Mouse (Mus musculus): ENCODE measurements at regions not wholly inside any gene's neighbourhood (a gene's known extent, or its start where the extent isn't known, plus 50 kb on each side); places are given as distances from the start of the nearest gene placed in this dataset.
"Not testable (repeated sequence)": the region's sequence is repeated elsewhere in the genome, so short reads cannot be mapped to it uniquely, and the experiment has no call there.

- no peak for ATAC-seq (replicated peaks; ENCODE audit: low FRiP score, low read depth)
- H3K36me3 ChIP-seq (ENCODE audit: insufficient read depth, low read length) = no peaks in the 10 kb centered on the region
- no peaks in the 10 kb centered on the region for H3K9me3 ChIP-seq (replicated peaks; ENCODE audit: low read length)
- no peak overlapping the region for H3K4me3 ChIP-seq (replicated peaks; ENCODE audit: low read depth, low read length)
- H3K27me3 ChIP-seq (ENCODE audit: insufficient read depth, low read length) = no peaks in the 10 kb centered on the region
- H3K4me2 ChIP-seq (ENCODE audit: low read length) = no peak overlapping the region; the same call in 1 of the 2 replicates
- no peak for DNase-seq (ENCODE audit: low spot score)
- 69% methylated on average over 15 of the region's 15 CpGs for WGBS
- H3K9ac ChIP-seq (ENCODE audit: low read depth, low read length) = no peak overlapping the region
- H3K4me1 ChIP-seq (replicated peaks; ENCODE audit: insufficient read depth, low read length) = no peaks in the 10 kb centered on the region
- H3K27ac ChIP-seq = no peak overlapping the region
- no peak for TF ChIP-seq CTCF (IDR thresholded peaks at IDR 0.05; ENCODE audit: low read depth)
These were observed 212.5 kb downstream of the Fgf9 start for GRCm38 (mm10) chr14:58282708-58283290.

GRCm38 (mm10) chr14:58282264-58282663 lies 211.9 kb downstream of the Fgf9 start:
- ATAC-seq (replicated peaks; ENCODE audit: low FRiP score, low read depth) (no peak), DNase-seq (ENCODE audit: low spot score) (no peak)
- no peaks in the 10 kb centered on the region for H3K36me3 ChIP-seq (ENCODE audit: insufficient read depth, low read length)
- 87% methylated on average over 3 of the region's 3 CpGs for WGBS
- TF ChIP-seq CTCF (IDR thresholded peaks at IDR 0.05; ENCODE audit: low read depth) = no peak
- no peaks in the 10 kb centered on the region for H3K27me3 ChIP-seq (ENCODE audit: insufficient read depth, low read length)
- H3K4me1 ChIP-seq (replicated peaks; ENCODE audit: insufficient read depth, low read length) = no peaks in the 10 kb centered on the region
- H3K27ac ChIP-seq = no peak overlapping the region
- no peak overlapping the region for H3K9ac ChIP-seq (ENCODE audit: low read depth, low read length)
- H3K4me2 ChIP-seq (ENCODE audit: low read length) = no peak overlapping the region
- no peaks in the 10 kb centered on the region for H3K9me3 ChIP-seq (replicated peaks; ENCODE audit: low read length)
- H3K4me3 ChIP-seq (replicated peaks; ENCODE audit: low read depth, low read length) = no peak overlapping the region

GRCm38 (mm10) chr14:58274440-58274839 lies 204.1 kb downstream of the Fgf9 start:
- H3K27ac ChIP-seq; H3K27me3 ChIP-seq (ENCODE audit: insufficient read depth, low read length); H3K4me2 ChIP-seq (ENCODE audit: low read length); H3K4me3 ChIP-seq (replicated peaks; ENCODE audit: low read depth, low read length); ATAC-seq (replicated peaks; ENCODE audit: low FRiP score, low read depth); H3K9me3 ChIP-seq (replicated peaks; ENCODE audit: low read length); H3K4me1 ChIP-seq (replicated peaks; ENCODE audit: insufficient read depth, low read length); H3K9ac ChIP-seq (ENCODE audit: low read depth, low read length); H3K36me3 ChIP-seq (ENCODE audit: insufficient read depth, low read length): not testable (repeated sequence)
- peak; percentile 85 for DNase-seq (ENCODE audit: low spot score)
- WGBS = 28% methylated on average over 2 of the region's 2 CpGs

DNA sequence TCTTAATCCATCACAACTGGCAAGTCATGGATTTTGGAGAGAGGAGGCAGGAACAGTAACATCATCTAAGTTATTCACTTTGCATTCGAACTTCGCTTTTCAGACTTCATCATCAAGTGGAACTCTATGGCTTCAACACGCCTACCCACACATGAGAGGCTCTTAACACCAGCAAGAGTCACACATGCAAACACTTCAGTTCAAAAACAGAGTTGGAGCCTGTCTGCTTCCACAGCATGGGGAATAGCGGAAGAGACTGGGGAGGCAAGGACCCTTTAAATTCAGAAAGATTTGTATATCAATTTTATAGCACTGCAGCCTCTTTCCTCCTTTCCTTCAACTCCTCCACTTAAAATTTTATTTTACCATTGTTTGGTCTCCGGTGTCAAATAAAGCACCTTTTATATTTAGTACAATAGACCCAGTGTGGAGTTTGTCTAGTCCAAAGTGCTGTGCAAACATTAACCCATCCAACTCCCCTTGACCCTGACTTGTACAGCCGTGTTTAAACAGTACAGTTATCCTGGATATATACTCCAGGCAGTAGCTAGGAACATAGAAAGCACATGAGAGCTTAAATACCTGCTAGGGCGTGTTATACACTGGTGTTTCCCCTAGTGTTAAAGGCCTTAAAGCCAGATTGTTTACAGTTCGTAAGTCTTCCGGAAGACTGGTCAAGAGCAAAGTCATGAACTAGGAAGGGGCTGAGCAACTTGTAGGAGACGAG lies 203.5 kb downstream of the Fgf9 start:
- Histone ChIP-seq H3K36me3 (ENCODE audit: insufficient read depth, low read length) (no peaks in the 10 kb centered on the region), H3K4me3 (replicated peaks; ENCODE audit: low read depth, low read length) (no peak overlapping the region), H3K9me3 (replicated peaks; ENCODE audit: low read length) (no peaks in the 10 kb centered on the region), H3K27me3 (ENCODE audit: insufficient read depth, low read length) (no peaks in the 10 kb centered on the region), H3K4me2 (ENCODE audit: low read length) (no peak overlapping the region), H3K4me1 (replicated peaks; ENCODE audit: insufficient read depth, low read length) (peaks cover 5% of the 10 kb centered on the region; the same call in 1 of the 2 replicates), H3K9ac (ENCODE audit: low read depth, low read length) (no peak overlapping the region), H3K27ac (peak overlapping the region; percentile 8; the same call in 1 of the 2 replicates)
- no peak for ATAC-seq (replicated peaks; ENCODE audit: low FRiP score, low read depth)
- WGBS = 28% methylated on average over 10 of the region's 10 CpGs
- peak; percentile 89 for DNase-seq (ENCODE audit: low spot score)
- no peak for TF ChIP-seq CTCF (IDR thresholded peaks at IDR 0.05; ENCODE audit: low read depth)

- Histone ChIP-seq H3K27ac (no peak overlapping the region; the same call in 1 of the 2 replicates), H3K4me1 (replicated peaks; ENCODE audit: insufficient read depth, low read length) (0 out of 2 replicates have a peak, but pooled peaks cover 2% of the 10 kb centered on the region), H3K4me3 (replicated peaks; ENCODE audit: low read depth, low read length) (no peak overlapping the region), H3K36me3 (ENCODE audit: insufficient read depth, low read length) (no peaks in the 10 kb centered on the region), H3K4me2 (ENCODE audit: low read length) (no peak overlapping the region), H3K9me3 (replicated peaks; ENCODE audit: low read length) (no peaks in the 10 kb centered on the region), H3K27me3 (ENCODE audit: insufficient read depth, low read length) (no peaks in the 10 kb centered on the region), H3K9ac (ENCODE audit: low read depth, low read length) (no peak overlapping the region)
- WGBS = 14% methylated on average over 7 of the region's 7 CpGs
- no peak for TF ChIP-seq CTCF (IDR thresholded peaks at IDR 0.05; ENCODE audit: low read depth)
- DNase-seq (ENCODE audit: low spot score) (peak; percentile 36), ATAC-seq (replicated peaks; ENCODE audit: low FRiP score, low read depth) (no peak)
These were observed 195.0 kb downstream of the Fgf9 start for GRCm38 (mm10) chr14:58265373-58265772.

DNA sequence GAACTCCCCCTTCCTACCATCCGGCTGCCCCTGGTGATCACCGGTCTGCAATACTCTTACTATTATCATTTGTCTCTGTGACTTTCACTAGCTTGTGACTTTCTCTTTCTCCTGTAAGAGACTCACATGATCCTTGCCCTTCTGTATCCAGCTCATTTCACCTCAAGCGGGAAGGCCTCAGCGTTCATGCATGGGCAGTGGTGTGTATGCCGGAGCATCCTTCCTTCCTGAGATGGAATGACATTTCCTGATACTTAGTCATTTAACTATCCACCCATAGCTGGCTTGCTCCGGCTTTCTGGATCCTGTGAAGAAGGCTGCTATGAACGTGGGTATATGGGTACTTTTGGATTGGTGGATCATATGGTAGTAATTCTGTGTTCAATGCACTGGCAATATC lies 194.1 kb downstream of the Fgf9 start:
- Histone ChIP-seq H3K4me1 (replicated peaks; ENCODE audit: insufficient read depth, low read length) (0 out of 2 replicates have a peak, but pooled peaks cover 2% of the 10 kb centered on the region), H3K36me3 (ENCODE audit: insufficient read depth, low read length) (no peaks in the 10 kb centered on the region), H3K4me3 (replicated peaks; ENCODE audit: low read depth, low read length) (no peak overlapping the region), H3K9me3 (replicated peaks; ENCODE audit: low read length) (no peaks in the 10 kb centered on the region), H3K9ac (ENCODE audit: low read depth, low read length) (no peak overlapping the region), H3K4me2 (ENCODE audit: low read length) (no peak overlapping the region), H3K27ac (no peak overlapping the region), H3K27me3 (ENCODE audit: insufficient read depth, low read length) (no peaks in the 10 kb centered on the region)
- ATAC-seq (replicated peaks; ENCODE audit: low FRiP score, low read depth) (peak; percentile 84), DNase-seq (ENCODE audit: low spot score) (peak; percentile 82)
- 28% methylated on average over 7 of the region's 7 CpGs for WGBS
- TF ChIP-seq CTCF (IDR thresholded peaks at IDR 0.05; ENCODE audit: low read depth) = no peak

Measured in kidney, postnatal 0 days (tissue).